Mouse (Mus musculus) CD8-positive naive resting alpha-beta T cell, adult 57 days (primary cell): ENCODE data around the gene Ugt1a5. TPM values are rescaled to one million over a fixed set of nuclear protein-coding genes. Genes with fewer than 3 reads are reported as not detected.

Experiments used
- total RNA-seq: library from RNA; stranded (reverse); gene quantifications from one replicate; pipeline ENCODE4 v1.2.4, GENCODE M21; 2023

The Ugt1a5 gene
- total RNA-seq: not detected

GRCm38 (mm10) chr1:88165711-88166110 lies at the start of gene Ugt1a5:
Gene Ugt1a5, plus strand, starts transcription at chr1:88166012.

DNA sequence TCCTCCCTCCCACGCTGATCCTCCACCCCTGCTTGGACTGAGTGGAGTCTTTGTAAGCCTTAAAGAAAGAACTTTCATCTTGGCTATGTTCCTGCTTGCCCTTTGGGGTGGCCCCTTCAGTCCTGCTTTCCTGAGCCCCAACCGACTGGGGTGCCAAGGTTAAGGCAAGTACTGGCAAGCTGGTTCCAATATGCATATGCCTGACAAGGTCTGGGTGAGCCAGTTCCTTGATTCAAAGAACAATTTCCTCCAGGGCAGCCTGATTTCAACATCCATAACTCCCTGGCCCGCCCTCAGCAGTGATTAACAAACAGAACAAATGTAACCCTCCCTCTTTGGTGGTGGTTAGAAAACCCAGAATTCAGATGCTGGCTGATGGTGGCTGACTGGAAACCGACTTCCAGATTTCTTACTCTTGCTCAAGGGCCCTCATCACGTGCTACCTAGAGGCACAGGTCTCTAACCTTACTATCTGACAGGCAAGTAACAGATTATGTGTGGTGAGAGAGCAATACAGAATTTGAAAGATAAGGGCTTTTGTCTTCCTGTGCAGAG lies 31.3 kb upstream of the Ugt1a5 start, which contains the start of gene Ugt1a6a:
Gene Ugt1a6a (plus strand): TSS at position 353 of the 555 bp plus-strand sequence.

DNA sequence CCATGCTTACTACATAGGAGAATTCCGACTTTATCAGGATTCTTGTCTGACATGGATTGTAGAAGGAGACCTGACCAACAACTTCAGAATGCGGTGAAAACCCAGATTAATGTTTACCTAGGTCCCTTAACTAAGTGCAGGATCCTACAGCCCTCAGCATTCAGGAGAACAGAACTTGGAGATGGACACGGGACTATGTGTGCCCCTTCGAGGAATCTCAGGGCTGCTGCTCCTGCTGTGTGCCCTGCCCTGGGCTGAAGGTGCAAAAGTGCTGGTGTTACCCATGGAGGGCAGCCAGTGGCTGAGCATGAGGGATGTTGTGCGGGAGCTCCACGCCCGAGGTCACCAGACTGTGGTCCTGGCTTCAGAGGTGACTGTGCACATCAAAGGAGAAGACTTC lies 34.6 kb downstream of the Ugt1a5 start, which contains the start of gene Ugt1a2:
Gene Ugt1a2 (plus strand): TSS at position 146 of the 400 bp plus-strand sequence.

GRCm38 (mm10) chr1:88205294-88205922 lies 39.6 kb downstream of the Ugt1a5 start, which contains the start of gene Dnajb3:
Gene Dnajb3, minus strand, starts transcription at chr1:88205782.

GRCm38 (mm10) chr1:88211812-88212211 lies 46.0 kb downstream of the Ugt1a5 start, which contains the start of gene Ugt1a1:
Gene Ugt1a1, plus strand, starts transcription at chr1:88211959.

DNA sequence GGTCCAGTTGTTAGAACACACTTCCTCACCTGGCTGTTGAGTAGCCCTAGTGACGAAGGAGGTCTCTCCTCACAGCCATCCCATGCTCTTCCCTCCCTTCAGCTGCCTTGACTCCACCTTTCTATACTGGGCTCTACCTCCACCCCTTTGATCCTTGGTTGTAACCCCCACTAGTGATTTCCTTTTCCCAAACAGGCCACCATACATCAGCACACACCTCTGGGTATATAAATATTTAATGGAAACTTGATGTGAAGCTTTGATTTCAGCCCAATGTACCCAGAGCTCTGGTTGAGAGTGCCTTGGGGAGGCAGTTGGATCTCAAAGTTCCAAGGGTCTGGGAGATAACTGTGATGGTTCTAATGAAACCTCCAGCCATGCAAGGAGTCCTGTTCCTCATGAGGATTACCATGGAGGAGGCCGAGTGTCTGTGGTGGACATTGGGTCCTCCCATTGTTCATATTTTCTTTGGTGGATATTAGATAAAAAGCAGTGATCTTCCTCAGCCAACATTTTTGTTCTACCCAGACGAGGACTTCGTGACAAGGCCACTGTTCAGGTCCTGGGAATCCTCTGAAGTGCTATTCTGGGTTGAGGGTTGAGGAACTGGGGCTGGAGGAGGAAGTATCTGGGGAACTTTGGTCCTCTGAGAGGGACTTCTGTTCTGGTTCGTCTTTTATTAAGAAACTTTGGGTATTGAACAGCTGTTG lies 61.0 kb downstream of the Ugt1a5 start, which contains the start of gene Mroh2a:
Gene Mroh2a (plus strand): TSS at position 317 of the 710 bp plus-strand sequence.

Other genes with a start within 250 kb of the Ugt1a5 start
- 19.4 TPM for gene Usp40, start 157.5 kb upstream of the Ugt1a5 start, total RNA-seq
- not detected for gene Ugt1a10, start 110.6 kb upstream of the Ugt1a5 start, total RNA-seq
- gene Ugt1a9, start 95.2 kb upstream of the Ugt1a5 start, total RNA-seq: not detected
- not detected for gene Ugt1a8, start 78.2 kb upstream of the Ugt1a5 start, total RNA-seq
- 0.34 TPM for gene Ugt1a7c, start 71.0 kb upstream of the Ugt1a5 start, total RNA-seq
- gene Ugt1a6b, start 62.8 kb upstream of the Ugt1a5 start, total RNA-seq: not detected
- gene Ugt1a6a, start 31.2 kb upstream of the Ugt1a5 start, total RNA-seq: 1.2 TPM
- gene Ugt1a2, start 34.6 kb downstream of the Ugt1a5 start, total RNA-seq: not detected
- gene Dnajb3, start 39.8 kb downstream of the Ugt1a5 start, total RNA-seq: 1.0 TPM
- not detected for gene Ugt1a1, start 45.9 kb downstream of the Ugt1a5 start, total RNA-seq
- not detected for gene Mroh2a, start 61.0 kb downstream of the Ugt1a5 start, total RNA-seq
- gene Hjurp, start 111.6 kb downstream of the Ugt1a5 start, total RNA-seq: 111 TPM
- not detected for gene Trpm8, start 111.6 kb downstream of the Ugt1a5 start, total RNA-seq
- gene Spp2, start 240.9 kb downstream of the Ugt1a5 start, total RNA-seq: not detected